Mouse (Mus musculus) liver, embryonic 11.5 days (tissue): ENCODE data around the gene Ldb2. TPM values are rescaled to one million over a fixed set of nuclear protein-coding genes. Genes with fewer than 3 reads are reported as not detected.

ENCODE experiments used
- ATAC-seq: fragments of 200-750 bp; cut with Nextera tagmentation; replicated peaks from 2 replicates; pipeline ENCODE4 v1.8.0; 2017; ENCODE audit warnings: moderate number of reproducible peaks, mild to moderate bottlenecking, moderate TSS enrichment, moderate library complexity; ENCODE audit not compliant: low FRiP score
- DNase-seq: peaks from one replicate; pipeline ENCODE4 v3.0.0-alpha.2; 2017; ENCODE audit warnings: low spot score
- H3K27ac ChIP-seq: fragments of 300-500 bp; sonication (generic); 2 replicates; pipeline ENCODE4 v1.5.1; 2014; ENCODE audit warnings: mild to moderate bottlenecking, low read depth, low read length, control low read depth
- H3K27me3 ChIP-seq: fragments of 300-500 bp; sonication (generic); replicated peaks from 2 replicates; pipeline ENCODE4 v1.6.1; 2014; ENCODE audit warnings: low read length, mixed read lengths; ENCODE audit not compliant: control insufficient read depth, insufficient read depth
- H3K36me3 ChIP-seq: fragments of 300-500 bp; sonication (generic); 2 replicates; pipeline ENCODE4 v1.6.1; 2014; ENCODE audit warnings: mild to moderate bottlenecking, low read length, moderate library complexity, mixed read lengths; ENCODE audit not compliant: control insufficient read depth, insufficient read depth
- H3K4me1 ChIP-seq: fragments of 300-500 bp; sonication (generic); replicated peaks from 2 replicates; pipeline ENCODE4 v1.6.1; 2014; ENCODE audit warnings: low read length, mixed read lengths; ENCODE audit not compliant: control insufficient read depth, insufficient read depth
- H3K4me2 ChIP-seq: fragments of 300-500 bp; sonication (generic); 2 replicates; pipeline ENCODE4 v1.6.1; 2014; ENCODE audit warnings: mild to moderate bottlenecking, control low read depth, moderate library complexity
- H3K4me3 ChIP-seq: fragments of 300-500 bp; sonication (generic); 2 replicates; pipeline ENCODE4 v1.5.1; 2014; ENCODE audit warnings: low read depth, low read length, control low read depth
- H3K9ac ChIP-seq: fragments of 300-500 bp; sonication (generic); 2 replicates; pipeline ENCODE4 v1.6.1; 2014; ENCODE audit warnings: low read depth, low read length, control low read depth
- H3K9me3 ChIP-seq: fragments of 300-500 bp; sonication (generic); 2 replicates; pipeline ENCODE4 v1.6.1; 2016; ENCODE audit warnings: low read length, inconsistent platforms, mixed read lengths; ENCODE audit not compliant: control insufficient read depth
- WGBS: fragments of 180-500 bp; shearing (Covaris S2); extraction: QIAGEN DNeasy Blood & Tissue Kit; methylation state at CpG from one replicate; pipeline ENCODE4 v1.1.7; 2014; 5-methylcytosine and 5-hydroxymethylcytosine counted together
- polyA plus RNA-seq: library from polyadenylated mRNA; unstranded; fragments of >200 nt; fragmentation: Nextera tagmentation; extraction: Ambion mirVana; gene quantifications from 2 replicates; pipeline ENCODE4 v1.2.1, GENCODE M21; 2014

Gene Ldb2
- polyA plus RNA-seq, 1 experiment from 2014 or later: 12.6 TPM

DNA sequence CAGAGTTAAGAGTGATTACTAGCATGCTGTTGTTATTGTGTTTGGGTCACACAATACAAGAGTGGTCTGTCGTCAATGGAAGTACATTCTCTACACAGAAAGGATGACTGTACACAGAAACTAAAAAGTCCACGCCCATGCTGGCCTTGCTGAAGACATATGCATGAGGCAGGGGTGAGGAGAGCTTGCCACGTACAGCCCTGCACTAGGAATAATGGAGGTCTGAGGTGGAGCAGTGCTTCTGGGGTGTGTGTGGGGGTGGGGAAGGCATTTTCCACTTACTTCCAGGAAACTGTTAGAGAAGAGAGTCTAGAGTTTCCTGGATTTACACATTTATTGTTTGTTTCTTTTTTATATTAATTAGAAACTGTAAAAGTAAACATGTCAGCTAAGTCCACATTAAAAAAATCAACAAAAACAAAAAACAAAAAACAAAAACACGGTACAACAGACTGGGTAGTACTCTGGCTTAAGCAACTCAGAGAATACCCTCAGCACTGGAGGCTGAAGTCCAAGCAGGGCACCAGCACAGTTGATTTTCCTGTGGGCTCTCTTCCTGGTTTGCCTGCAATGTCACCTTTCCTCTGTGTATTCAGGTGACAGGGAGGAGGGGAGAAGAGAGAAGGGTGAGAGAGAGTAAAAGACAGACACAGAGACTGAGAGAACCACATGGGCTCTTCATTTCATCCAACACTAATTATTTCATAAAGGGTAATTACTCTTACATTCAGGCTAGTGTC is 89.2 kb downstream of the Ldb2 start:
- Histone ChIP-seq H3K4me2 (no peak overlapping the region), H3K36me3 (no peaks in the 10 kb centered on the region), H3K9me3 (no peaks in the 10 kb centered on the region), H3K27ac (no peak overlapping the region), H3K4me1 (0 out of 2 replicates have a peak, but pooled peaks cover 3% of the 10 kb centered on the region), H3K9ac (no peak overlapping the region), H3K27me3 (no peaks in the 10 kb centered on the region), H3K4me3 (no peak overlapping the region)
- ATAC-seq (peak; percentile 47; the same call in 1 of the 2 replicates), DNase-seq (no peak)
- WGBS: 64% methylated on average over 4 of the region's 4 CpGs

DNA sequence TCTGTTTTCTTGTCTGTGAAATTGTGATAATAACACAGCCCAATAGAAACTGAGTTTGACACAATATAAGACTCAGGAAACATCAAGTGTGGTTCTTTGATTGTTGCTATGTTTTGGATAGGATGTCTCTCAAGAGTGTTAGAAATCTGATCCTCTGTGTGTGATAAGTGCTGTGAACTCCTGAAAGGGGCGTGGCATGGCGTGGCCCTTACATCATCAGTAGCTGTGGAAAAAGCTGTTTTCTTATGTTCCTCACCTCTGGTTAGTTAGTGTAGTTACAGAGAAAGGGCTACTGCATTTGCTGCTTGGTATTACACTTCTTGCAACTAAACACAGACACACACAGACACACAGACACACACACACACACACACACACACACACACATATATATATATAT is 90.2 kb downstream of the Ldb2 start:
- DNase-seq (no peak), ATAC-seq (no peak)
- Histone ChIP-seq H3K27me3 (no peaks in the 10 kb centered on the region), H3K9me3 (no peaks in the 10 kb centered on the region), H3K27ac (no peak overlapping the region), H3K4me1 (0 out of 2 replicates have a peak, but pooled peaks cover 3% of the 10 kb centered on the region), H3K4me3 (no peak overlapping the region), H3K9ac (no peak overlapping the region), H3K36me3 (no peaks in the 10 kb centered on the region), H3K4me2 (no peak overlapping the region)
- WGBS: 73% methylated on average over 2 of the region's 2 CpGs

DNA sequence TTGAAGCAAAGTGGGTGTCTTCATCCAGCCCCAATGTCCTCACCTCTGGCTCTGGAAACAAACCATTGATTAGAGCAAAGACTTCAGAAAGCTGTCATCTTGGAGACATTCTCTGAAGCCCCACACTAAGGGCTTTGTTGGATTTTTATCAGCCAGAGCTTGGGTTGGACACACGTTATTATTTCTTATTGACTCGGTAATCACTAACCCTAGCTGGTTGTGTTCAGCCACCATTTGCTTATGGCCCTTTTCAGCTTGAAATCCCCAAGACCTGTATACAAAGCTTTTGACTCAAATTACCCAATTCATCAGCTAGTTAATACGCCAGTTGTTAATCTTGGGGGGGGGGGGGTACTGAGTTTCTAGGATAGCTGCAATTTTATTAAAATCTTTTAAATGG is 91.5 kb downstream of the Ldb2 start:
- Histone ChIP-seq H3K36me3 (no peaks in the 10 kb centered on the region), H3K9me3 (no peaks in the 10 kb centered on the region), H3K27me3 (no peaks in the 10 kb centered on the region), H3K4me3 (no peak overlapping the region), H3K27ac (no peak overlapping the region), H3K4me2 (no peak overlapping the region), H3K4me1 (0 out of 2 replicates have a peak, but pooled peaks cover 3% of the 10 kb centered on the region), H3K9ac (no peak overlapping the region)
- no peak for ATAC-seq
- WGBS: 67% methylated on average over 3 of the region's 3 CpGs
- no peak for DNase-seq

GRCm38 (mm10) chr5:44706997-44707698 is 92.3 kb downstream of the Ldb2 start:
- Histone ChIP-seq H3K36me3 (no peaks in the 10 kb centered on the region), H3K4me2 (peak overlapping the region; percentile 17; the same call in 1 of the 2 replicates), H3K9me3 (no peaks in the 10 kb centered on the region), H3K9ac (no peak overlapping the region), H3K4me1 (0 out of 2 replicates have a peak, but pooled peaks cover 3% of the 10 kb centered on the region), H3K27me3 (no peaks in the 10 kb centered on the region), H3K27ac (no peak overlapping the region), H3K4me3 (no peak overlapping the region)
- ATAC-seq: 0 out of 2 replicates have a peak, but pooled peaks have one; percentile 29
- WGBS: 28% methylated on average over 6 of the region's 6 CpGs
- DNase-seq: no peak

DNA sequence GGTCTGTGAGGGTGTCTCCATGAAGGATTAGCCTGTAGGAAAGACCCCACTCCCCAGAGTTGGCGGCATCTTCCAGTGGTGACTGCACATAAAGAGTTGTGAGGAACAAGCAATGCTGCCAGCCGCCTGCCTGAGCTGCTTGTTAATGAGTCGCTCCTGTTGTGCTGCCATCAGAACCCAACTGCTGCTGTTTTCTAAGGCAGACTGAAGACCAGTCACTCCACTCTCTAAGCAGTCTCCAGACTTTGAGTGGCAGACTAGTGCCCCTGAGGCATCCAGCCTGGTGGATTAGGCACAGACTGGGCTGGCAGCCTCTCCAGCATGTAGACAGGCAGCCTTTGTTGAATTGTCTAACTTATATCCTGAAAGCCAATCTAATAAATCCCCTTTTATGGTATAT is 101.5 kb downstream of the Ldb2 start:
- Histone ChIP-seq H3K4me1 (no peaks in the 10 kb centered on the region), H3K4me2 (no peak overlapping the region), H3K9me3 (no peaks in the 10 kb centered on the region), H3K27ac (no peak overlapping the region), H3K27me3 (no peaks in the 10 kb centered on the region), H3K4me3 (no peak overlapping the region), H3K9ac (no peak overlapping the region), H3K36me3 (no peaks in the 10 kb centered on the region)
- 73% methylated on average over 3 of the region's 3 CpGs for WGBS
- ATAC-seq (no peak), DNase-seq (no peak)

DNA sequence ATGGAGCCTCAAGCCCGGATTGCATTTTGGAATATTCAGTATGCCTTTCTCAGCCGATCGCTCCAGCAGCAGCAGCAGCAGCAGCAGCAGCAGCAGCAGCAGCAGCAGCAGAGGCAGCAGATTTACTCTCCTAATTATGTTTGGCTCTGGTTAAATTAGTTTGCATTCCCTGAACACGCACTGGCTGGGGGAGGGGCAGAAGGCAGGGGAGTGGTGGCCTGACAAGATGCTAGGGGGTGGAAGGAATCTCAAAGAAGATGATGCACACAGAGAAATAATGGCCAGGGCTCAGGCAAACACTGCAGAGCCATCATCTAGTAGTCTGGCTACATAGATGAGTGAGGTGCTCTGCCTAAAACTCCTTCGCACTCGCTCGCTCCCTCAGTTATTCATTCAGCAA is 102.9 kb downstream of the Ldb2 start:
- H3K4me1 ChIP-seq: no peaks in the 10 kb centered on the region
- no peaks in the 10 kb centered on the region for H3K9me3 ChIP-seq
- no peak overlapping the region for H3K27ac ChIP-seq
- no peak overlapping the region for H3K4me2 ChIP-seq
- no peak overlapping the region for H3K4me3 ChIP-seq
- ATAC-seq (no peak), DNase-seq (no peak)
- no peaks in the 10 kb centered on the region for H3K36me3 ChIP-seq
- no peak overlapping the region for H3K9ac ChIP-seq
- 76% methylated on average over 7 of the region's 7 CpGs for WGBS
- no peaks in the 10 kb centered on the region for H3K27me3 ChIP-seq

DNA sequence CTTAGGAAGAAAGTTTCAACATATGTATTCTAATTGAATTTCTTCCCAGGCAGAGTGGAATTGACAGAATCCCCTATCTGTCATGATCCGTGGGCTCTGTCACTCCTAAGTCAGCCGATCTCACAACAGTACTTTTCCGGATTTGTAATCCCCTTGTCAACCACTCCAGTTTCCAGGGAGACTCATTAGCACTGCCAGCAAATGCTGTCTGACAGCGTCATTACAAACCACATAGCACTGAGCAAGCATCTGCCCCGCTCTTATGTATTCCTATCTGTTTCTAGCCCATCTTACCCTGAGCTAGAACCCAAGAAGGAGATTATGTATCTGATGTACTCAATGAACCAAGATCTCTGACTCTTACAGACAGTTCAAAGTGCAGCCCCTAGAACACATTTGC is 105.8 kb downstream of the Ldb2 start:
- Histone ChIP-seq H3K36me3 (no peaks in the 10 kb centered on the region), H3K9ac (no peak overlapping the region), H3K27ac (no peak overlapping the region), H3K4me1 (no peaks in the 10 kb centered on the region), H3K4me3 (no peak overlapping the region), H3K9me3 (no peaks in the 10 kb centered on the region), H3K27me3 (no peaks in the 10 kb centered on the region), H3K4me2 (no peak overlapping the region)
- DNase-seq (no peak), ATAC-seq (no peak)
- 62% methylated on average over 5 of the region's 5 CpGs for WGBS

DNA sequence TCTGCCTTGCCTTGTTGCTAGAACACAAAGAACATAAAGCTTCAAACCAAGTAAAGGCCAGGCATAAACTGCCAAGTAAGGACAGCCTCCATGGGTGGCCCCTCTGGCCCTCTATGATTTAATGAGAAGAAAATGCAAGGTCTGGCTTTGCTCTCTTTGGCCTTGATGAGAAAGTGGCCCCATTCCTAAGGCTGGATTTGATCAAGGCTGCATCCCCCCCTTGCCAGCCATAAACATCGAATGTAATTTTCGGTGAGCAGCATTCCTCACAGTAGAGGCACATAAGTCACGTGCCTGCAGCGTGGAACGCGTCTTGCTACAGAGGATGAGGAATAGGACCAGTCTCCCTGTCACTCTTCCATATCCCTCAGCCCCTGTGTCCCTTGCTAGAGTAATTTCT is 113.1 kb downstream of the Ldb2 start:
- no peak overlapping the region for H3K4me2 ChIP-seq
- DNase-seq (no peak), ATAC-seq (no peak)
- H3K36me3 ChIP-seq: no peaks in the 10 kb centered on the region
- H3K9ac ChIP-seq: no peak overlapping the region
- no peaks in the 10 kb centered on the region for H3K9me3 ChIP-seq
- WGBS: 86% methylated on average over 6 of the region's 6 CpGs
- H3K27me3 ChIP-seq: no peaks in the 10 kb centered on the region
- H3K27ac ChIP-seq: no peak overlapping the region
- H3K4me1 ChIP-seq: no peaks in the 10 kb centered on the region
- H3K4me3 ChIP-seq: no peak overlapping the region
